ENCODE assay signal across 10 mouse cellular contexts in genomic region chr9:97322846-97323245, GRCm38 (mm10). TPM values are rescaled to one million over a fixed set of nuclear protein-coding genes. Genes with fewer than 3 reads are reported as not detected.
DNase-seq lines count a peak whose midpoint lies in the region; ATAC-seq and TF ChIP-seq lines count a peak whose summit lies in the region.
"Had no signal": no experiment of that assay in that cellular context is flagged by ENCODE, and none has a peak within 500 bp of the region (broad histone marks: within the 10 kb centered on the region; RNA-seq: fewer than 3 reads in every experiment).

No protein-coding gene starts in this region.

- H3K4me2 ChIP-seq in kidney, embryonic 16.5 days (replicated peaks; ENCODE audit: low read depth, low read length) = no peak overlapping the region
- H3K4me2 ChIP-seq in stomach, postnatal 0 days (replicated peaks; ENCODE audit: low read depth) = no peak overlapping the region

- no peaks in the 10 kb centered on the region for H3K4me1 ChIP-seq in kidney, embryonic 16.5 days (ENCODE audit: insufficient read depth, low read length)
- no peaks in the 10 kb centered on the region for H3K4me1 ChIP-seq in ES-Bruce4 (ENCODE audit: control insufficient read depth, insufficient read depth, low read length)
- no peaks in the 10 kb centered on the region for H3K4me1 ChIP-seq in stomach, postnatal 0 days (replicated peaks; ENCODE audit: control insufficient read depth, insufficient read depth)

- TF ChIP-seq POLR2A in ES-Bruce4 (IDR thresholded peaks at IDR 0.05; ENCODE audit: insufficient read depth, low read length) = no peak

- H3K36me3 ChIP-seq in kidney, embryonic 16.5 days (ENCODE audit: insufficient read depth, low read length) = no peaks in the 10 kb centered on the region
- no peaks in the 10 kb centered on the region for H3K36me3 ChIP-seq in ES-Bruce4 (ENCODE audit: control insufficient read depth, insufficient read depth, low read length, poor library complexity, severe bottlenecking)
- no peaks in the 10 kb centered on the region for H3K36me3 ChIP-seq in stomach, postnatal 0 days (ENCODE audit: control insufficient read depth, insufficient read depth, low read length)

- peak; percentile 15 for TF ChIP-seq CTCF in ES-Bruce4 (IDR thresholded peaks at IDR 0.05; ENCODE audit: low read depth, low read length)
- peak; percentile 83 for TF ChIP-seq CTCF in stomach, postnatal 0 days (IDR thresholded peaks at IDR 0.05; ENCODE audit: low read depth)

- H3K9ac ChIP-seq in kidney, embryonic 16.5 days (replicated peaks; ENCODE audit: low read length) = no peak overlapping the region
- H3K9ac ChIP-seq in ES-Bruce4 (ENCODE audit: low read depth, poor library complexity, severe bottlenecking) = no peak overlapping the region
- no peak overlapping the region for H3K9ac ChIP-seq in stomach, postnatal 0 days (ENCODE audit: low read length)

- TF ChIP-seq EP300 in ES-Bruce4 (IDR thresholded peaks at IDR 0.05; ENCODE audit: insufficient read depth, low read depth, low read length) = no peak
- no peak for TF ChIP-seq EP300 in stomach, postnatal 0 days (optimal IDR thresholded peaks at IDR 0.05)

- WGBS in kidney, embryonic 16.5 days = 73% methylated on average over 3 of the region's 3 CpGs
- 61% methylated on average over 3 of the region's 3 CpGs for WGBS in stomach, postnatal 0 days

- ATAC-seq in kidney, embryonic 16.5 days (ENCODE audit: low FRiP score, low TSS enrichment) = no peak
- ATAC-seq in stomach, postnatal 0 days (ENCODE audit: low FRiP score, low TSS enrichment) = no peak

- H3K9me3 ChIP-seq in kidney, embryonic 16.5 days (ENCODE audit: low read length) = no peaks in the 10 kb centered on the region; the same call in 1 of the 2 replicates
- no peaks in the 10 kb centered on the region for H3K9me3 ChIP-seq in ES-Bruce4 (replicated peaks; ENCODE audit: control insufficient read depth, insufficient read depth, low read length, poor library complexity, severe bottlenecking)
- no peaks in the 10 kb centered on the region for H3K9me3 ChIP-seq in stomach, postnatal 0 days (ENCODE audit: control insufficient read depth, low read length)

- H3K27ac ChIP-seq in kidney, embryonic 16.5 days (ENCODE audit: low read length) = no peak overlapping the region
- no peak overlapping the region for H3K27ac ChIP-seq in ES-Bruce4 (ENCODE audit: insufficient read depth, low read length)
- H3K27ac ChIP-seq in stomach, postnatal 0 days (replicated peaks) = no peak overlapping the region

- H3K27me3 ChIP-seq in kidney, embryonic 16.5 days (ENCODE audit: insufficient read depth, low read length) = no peaks in the 10 kb centered on the region
- no peaks in the 10 kb centered on the region for H3K27me3 ChIP-seq in ES-Bruce4 (ENCODE audit: control insufficient read depth, insufficient read depth, low read length, poor library complexity, severe bottlenecking)
- H3K27me3 ChIP-seq in stomach, postnatal 0 days (ENCODE audit: control insufficient read depth, insufficient read depth, low read length) = no peaks in the 10 kb centered on the region

- peak; percentile 15 for DNase-seq in adrenal gland, adult 2 months
- no peak for DNase-seq in adrenal gland, adult 18-20 months (ENCODE audit: low spot score in 2 of 2)
- peak; percentile 22 to 44 for DNase-seq in kidney, postnatal 36 days
- peak; percentile 73 for DNase-seq in forelimb bud, embryonic 11.5 days (ENCODE audit: low read depth, low spot score)
- DNase-seq in stomach, postnatal 0 days (ENCODE audit: low spot score) = no peak
- DNase-seq in urinary bladder, postnatal 25 days (ENCODE audit: low spot score) = no peak

- no peak overlapping the region for H3K4me3 ChIP-seq in kidney, embryonic 16.5 days (ENCODE audit: low read length)
- no peak overlapping the region for H3K4me3 ChIP-seq in ES-Bruce4 (ENCODE audit: low read depth, low read length)
- H3K4me3 ChIP-seq in stomach, postnatal 0 days (ENCODE audit: low read depth, low read length) = no peak overlapping the region

RNA-seq across cellular contexts. Expression of gene Trim42, which starts 46.9 kb away (rescaled TPM):
- total RNA-seq in adrenal gland, adult 2 months (2021) = not detected
- not detected in 2 replicates for polyA plus RNA-seq in adrenal gland, adult 2 months (2012; rRNA removed)
- not detected for total RNA-seq in adrenal gland, adult 18-20 months (2021)
- not detected in 2 replicates for polyA plus RNA-seq in kidney, embryonic 16.5 days (2015; fragmentation: Nextera tagmentation; extraction: Ambion mirVana)
- polyA plus RNA-seq in ES-Bruce4 (2011; ENCODE audit: insufficient read depth, insufficient read length, low read depth, missing spikeins) = not detected in 2 replicates
- polyA plus RNA-seq in stomach, postnatal 0 days (2015; fragmentation: Nextera tagmentation; extraction: Ambion mirVana) = not detected in 2 replicates
- polyA plus RNA-seq: frontal cortex, adult 2 months; lung, embryonic 16.5 days had no signal

Comparison
In these comparisons a context has a peak if more than half of its experiments do, and no peak if none do; other contexts are left out.
1. DNase-seq: peak in adrenal gland, adult 2 months (single experiment), kidney, postnatal 36 days (2 of 2) and forelimb bud, embryonic 11.5 days (single experiment); none in adrenal gland, adult 18-20 months (0 of 2), stomach, postnatal 0 days (single experiment) and urinary bladder, postnatal 25 days (single experiment).